Mouse (Mus musculus): Measurements from ENCODE around the gene Acta2.

DNA sequence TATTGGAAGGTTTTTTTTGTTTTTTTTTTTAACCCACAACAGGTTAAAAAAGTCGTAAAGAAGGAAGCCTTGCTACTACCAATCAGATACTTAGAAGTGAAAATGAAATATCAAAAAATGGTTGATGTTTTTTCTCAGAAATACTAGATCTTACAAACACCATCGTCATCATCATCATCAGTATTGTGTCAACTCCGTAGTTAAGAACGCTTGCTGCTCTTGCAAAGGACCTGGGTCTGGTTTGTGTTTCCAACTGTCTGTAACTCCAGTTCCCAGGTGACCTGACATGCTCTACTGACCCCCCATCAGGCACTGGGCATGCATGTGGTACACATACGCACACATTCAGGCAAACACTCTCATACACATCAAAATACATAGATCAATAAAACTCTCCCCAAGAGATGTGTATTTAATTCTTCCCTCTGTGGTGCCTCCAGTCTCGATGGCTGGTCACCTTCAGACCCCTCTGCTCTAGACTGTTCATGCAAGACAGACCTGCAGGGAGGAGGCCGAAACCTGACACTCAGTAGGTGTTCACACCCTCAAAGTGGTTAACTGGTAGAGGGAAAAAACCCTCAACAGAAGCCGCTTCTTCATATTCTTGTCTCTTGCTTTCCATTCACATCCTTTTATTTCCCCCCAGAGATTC, 45.3 kb downstream of the Acta2 start:
- TF ChIP-seq CTCF (IDR thresholded peaks at IDR 0.05; ENCODE audit: insufficient read depth, low read depth, low read length) (no peak), POLR2A (IDR thresholded peaks at IDR 0.05; ENCODE audit: insufficient read depth, low read depth, low read length) (no peak)

All from olfactory bulb, adult 2 months (tissue).